Mouse (Mus musculus) midbrain, embryonic 13.5 days (tissue): Measurements from ENCODE around the gene Traf4. TPM values are rescaled to one million over a fixed set of nuclear protein-coding genes. Genes with fewer than 3 reads are reported as not detected.
A peak's percentile ranks its signal among the peaks of the same experiment; 100 is the strongest.

Source experiments
- ATAC-seq: fragments of 200-750 bp; cut with Nextera tagmentation; 2 replicates; pipeline ENCODE4 v1.8.0; 2017; ENCODE audit warnings: mild to moderate bottlenecking, moderate TSS enrichment, moderate library complexity
- H3K27ac ChIP-seq: fragments of 300-500 bp; sonication (generic); 2 replicates; pipeline ENCODE4 v1.5.1; 2015; ENCODE audit warnings: inconsistent platforms, mild to moderate bottlenecking, moderate library complexity
- H3K27me3 ChIP-seq: fragments of 300-500 bp; sonication (generic); 2 replicates; pipeline ENCODE4 v1.6.1; 2015; ENCODE audit warnings: mild to moderate bottlenecking, inconsistent platforms
- H3K36me3 ChIP-seq: fragments of 300-500 bp; sonication (generic); 2 replicates; pipeline ENCODE4 v1.6.1; 2015; ENCODE audit warnings: mild to moderate bottlenecking, inconsistent platforms
- H3K4me1 ChIP-seq: fragments of 300-500 bp; sonication (generic); replicated peaks from 2 replicates; pipeline ENCODE4 v1.6.1; 2015; ENCODE audit warnings: inconsistent platforms
- H3K4me2 ChIP-seq: fragments of 300-500 bp; sonication (generic); replicated peaks from 2 replicates; pipeline ENCODE4 v1.6.1; 2015; ENCODE audit warnings: moderate library complexity, mild to moderate bottlenecking, inconsistent platforms
- H3K4me3 ChIP-seq: fragments of 300-500 bp; sonication (generic); replicated peaks from 2 replicates; pipeline ENCODE4 v1.5.1; 2015; ENCODE audit warnings: mild to moderate bottlenecking, inconsistent platforms
- H3K9ac ChIP-seq: fragments of 300-500 bp; sonication (generic); replicated peaks from 2 replicates; pipeline ENCODE4 v1.6.1; 2015; ENCODE audit warnings: mild to moderate bottlenecking, inconsistent platforms
- H3K9me3 ChIP-seq: fragments of 300-500 bp; sonication (generic); 2 replicates; pipeline ENCODE4 v1.6.1; 2016; ENCODE audit warnings: mild to moderate bottlenecking, inconsistent platforms
- WGBS: fragments of 180-500 bp; shearing (Covaris S2); methylation state at CpG from one replicate; pipeline ENCODE4 v1.1.7; 2015; 5-methylcytosine and 5-hydroxymethylcytosine counted together
- polyA plus RNA-seq: library from polyadenylated mRNA; unstranded; fragments of >200 nt; fragmentation: Nextera tagmentation; extraction: Ambion mirVana; gene quantifications from 2 replicates; pipeline ENCODE4 v1.2.1, GENCODE M21; 2015

The Traf4 gene
- polyA plus RNA-seq, 1 experiment from 2014 or later, result 139 TPM

- H3K9ac ChIP-seq, result peak overlapping the region; percentile 75; the same call in 1 of the 2 replicates
- 32% methylated on average over 8 of the region's 8 CpGs for WGBS
- peaks cover 68% of the 10 kb centered on the region for H3K4me1 ChIP-seq
- peaks cover 27% of the 10 kb centered on the region for H3K36me3 ChIP-seq
- peak overlapping the region; percentile 62 for H3K4me3 ChIP-seq
- H3K9me3 ChIP-seq, result no peaks in the 10 kb centered on the region
- H3K27ac ChIP-seq, result no peak overlapping the region
- H3K27me3 ChIP-seq, result peaks cover 6% of the 10 kb centered on the region
- ATAC-seq, result no peak
- peak overlapping the region; percentile 82 for H3K4me2 ChIP-seq
Observed at GRCm38 (mm10) chr11:78179438-78179999, 14.1 kb upstream of the Traf4 start.

- no peak for ATAC-seq
- peaks cover 65% of the 10 kb centered on the region for H3K4me1 ChIP-seq
- H3K9me3 ChIP-seq, result no peaks in the 10 kb centered on the region
- peak overlapping the region; percentile 82 for H3K4me2 ChIP-seq
- WGBS, result 1% methylated on average over 29 of the region's 29 CpGs
- H3K9ac ChIP-seq, result peak overlapping the region; percentile 75
- peaks cover 6% of the 10 kb centered on the region for H3K27me3 ChIP-seq
- H3K27ac ChIP-seq, result peak overlapping the region; percentile 84
- peak overlapping the region; percentile 62 for H3K4me3 ChIP-seq
- H3K36me3 ChIP-seq, result peaks cover 27% of the 10 kb centered on the region
Observed at GRCm38 (mm10) chr11:78178859-78179437, 13.6 kb upstream of the Traf4 start.

GRCm38 (mm10) chr11:78177903-78178858, 12.8 kb upstream of the Traf4 start:
- Histone ChIP-seq H3K4me2 (peak overlapping the region; percentile 82), H3K27ac (peak overlapping the region; percentile 84), H3K9ac (peak overlapping the region; percentile 75), H3K4me3 (peak overlapping the region; percentile 62), H3K36me3 (peaks cover 27% of the 10 kb centered on the region), H3K4me1 (peaks cover 62% of the 10 kb centered on the region), H3K27me3 (peaks cover 6% of the 10 kb centered on the region), H3K9me3 (no peaks in the 10 kb centered on the region)
- peak; percentile 92 for ATAC-seq
- under 1% methylated on average over 71 of the region's 84 CpGs for WGBS

GRCm38 (mm10) chr11:78177437-78177836, 12.0 kb upstream of the Traf4 start:
- peaks cover 61% of the 10 kb centered on the region for H3K4me1 ChIP-seq
- H3K9ac ChIP-seq, result no peak overlapping the region; the same call in 1 of the 2 replicates
- H3K27ac ChIP-seq, result no peak overlapping the region
- under 1% methylated on average over 10 of the region's 10 CpGs for WGBS
- peak overlapping the region; percentile 62 for H3K4me3 ChIP-seq
- H3K9me3 ChIP-seq, result no peaks in the 10 kb centered on the region
- peak overlapping the region; percentile 82 for H3K4me2 ChIP-seq
- peaks cover 6% of the 10 kb centered on the region for H3K27me3 ChIP-seq
- H3K36me3 ChIP-seq, result peaks cover 27% of the 10 kb centered on the region
- ATAC-seq, result peak; percentile 10

GRCm38 (mm10) chr11:78176905-78177331, 11.5 kb upstream of the Traf4 start:
- 0 out of 2 replicates have a peak overlapping the region, but pooled peaks have one; percentile 65 for H3K27ac ChIP-seq
- H3K4me3 ChIP-seq, result peak overlapping the region; percentile 62
- peaks cover 6% of the 10 kb centered on the region for H3K27me3 ChIP-seq
- WGBS, result under 1% methylated on average over 23 of the region's 23 CpGs
- peak overlapping the region; percentile 56 for H3K9ac ChIP-seq
- H3K4me1 ChIP-seq, result peaks cover 56% of the 10 kb centered on the region
- ATAC-seq, result no peak
- no peaks in the 10 kb centered on the region for H3K9me3 ChIP-seq
- H3K4me2 ChIP-seq, result peak overlapping the region; percentile 82
- H3K36me3 ChIP-seq, result peaks cover 27% of the 10 kb centered on the region

GRCm38 (mm10) chr11:78176402-78176862, 11.0 kb upstream of the Traf4 start, which contains the start of the genes Nek8 and Tlcd1:
Nek8 (minus strand) TSS chr11:78176675.
Tlcd1 (plus strand) TSS chr11:78176711.
- peaks cover 6% of the 10 kb centered on the region for H3K27me3 ChIP-seq
- H3K4me3 ChIP-seq, result peak within 1 kb of the TSS; percentile 62
- H3K4me2 ChIP-seq, result peak within 1 kb of the TSS; percentile 82
- peak; percentile 17; the same call in 1 of the 2 replicates for ATAC-seq
- peaks cover 22% of the 10 kb centered on the region for H3K36me3 ChIP-seq
- peak within 1 kb of the TSS; percentile 56 for H3K9ac ChIP-seq
- 0% methylated on average over 32 of the region's 32 CpGs for WGBS
- peak within 1 kb of the TSS; percentile 65; the same call in 1 of the 2 replicates for H3K27ac ChIP-seq
- H3K9me3 ChIP-seq, result no peaks in the 10 kb centered on the region
- H3K4me1 ChIP-seq, result peaks cover 51% of the 10 kb centered on the region

GRCm38 (mm10) chr11:78175771-78176401, 10.5 kb upstream of the Traf4 start:
- Histone ChIP-seq H3K4me3 (peak overlapping the region; percentile 62), H3K27me3 (peaks cover 6% of the 10 kb centered on the region), H3K4me1 (peaks cover 47% of the 10 kb centered on the region), H3K27ac (0 out of 2 replicates have a peak overlapping the region, but pooled peaks have one; percentile 65), H3K36me3 (peaks cover 16% of the 10 kb centered on the region), H3K4me2 (peak overlapping the region; percentile 82), H3K9me3 (no peaks in the 10 kb centered on the region), H3K9ac (peak overlapping the region; percentile 56)
- WGBS, result 12% methylated on average over 10 of the region's 10 CpGs
- ATAC-seq, result no peak

- Histone ChIP-seq H3K27me3 (peaks cover 6% of the 10 kb centered on the region), H3K4me3 (no peak overlapping the region), H3K4me1 (peaks cover 33% of the 10 kb centered on the region), H3K36me3 (peaks cover 3% of the 10 kb centered on the region), H3K9me3 (no peaks in the 10 kb centered on the region), H3K9ac (0 out of 2 replicates have a peak overlapping the region, but pooled peaks have one; percentile 32), H3K4me2 (no peak overlapping the region), H3K27ac (no peak overlapping the region)
- ATAC-seq, result no peak
- WGBS, result 94% methylated on average over 3 of the region's 3 CpGs
Observed at GRCm38 (mm10) chr11:78174506-78174905, 9.1 kb upstream of the Traf4 start.

GRCm38 (mm10) chr11:78172748-78173383, 7.5 kb upstream of the Traf4 start:
- Histone ChIP-seq H3K36me3 (no peaks in the 10 kb centered on the region), H3K4me1 (peaks cover 16% of the 10 kb centered on the region), H3K27ac (no peak overlapping the region), H3K9me3 (no peaks in the 10 kb centered on the region), H3K4me2 (no peak overlapping the region), H3K27me3 (peaks cover 6% of the 10 kb centered on the region), H3K4me3 (no peak overlapping the region), H3K9ac (no peak overlapping the region)
- WGBS, result 88% methylated on average over 19 of the region's 19 CpGs
- no peak for ATAC-seq

GRCm38 (mm10) chr11:78172034-78172747, 6.8 kb upstream of the Traf4 start:
- H3K27ac ChIP-seq, result no peak overlapping the region
- no peak overlapping the region for H3K4me3 ChIP-seq
- H3K9me3 ChIP-seq, result no peaks in the 10 kb centered on the region
- WGBS, result 77% methylated on average over 16 of the region's 16 CpGs
- H3K9ac ChIP-seq, result no peak overlapping the region
- H3K4me2 ChIP-seq, result no peak overlapping the region
- no peak for ATAC-seq
- H3K4me1 ChIP-seq, result peaks cover 11% of the 10 kb centered on the region
- peaks cover 7% of the 10 kb centered on the region for H3K27me3 ChIP-seq
- no peaks in the 10 kb centered on the region for H3K36me3 ChIP-seq
